Mouse (Mus musculus) monocyte, adult 5-6 weeks (primary cell): ENCODE results near the gene Igsf6. TPM values are rescaled to one million over a fixed set of nuclear protein-coding genes. Genes with fewer than 3 reads are reported as not detected.

Experiments
- ATAC-seq: fragments of 153-309, 156-312 bp; replicated peaks from 2 replicates; pipeline ENCODE4 v1.8.0; 2017; ENCODE audit warnings: mild to moderate bottlenecking; ENCODE audit not compliant: low TSS enrichment, insufficient number of reproducible peaks, severe bottlenecking, poor library complexity, low FRiP score
- total RNA-seq: library from RNA; stranded (forward); fragments of 200-1000, 200-491, 200-594 nt; gene quantifications from 3 replicates; pipeline ENCODE4 v1.2.3, GENCODE M21; 2017

Gene Igsf6
- total RNA-seq, 1 experiment from 2014 or later, result 446 TPM

DNA sequence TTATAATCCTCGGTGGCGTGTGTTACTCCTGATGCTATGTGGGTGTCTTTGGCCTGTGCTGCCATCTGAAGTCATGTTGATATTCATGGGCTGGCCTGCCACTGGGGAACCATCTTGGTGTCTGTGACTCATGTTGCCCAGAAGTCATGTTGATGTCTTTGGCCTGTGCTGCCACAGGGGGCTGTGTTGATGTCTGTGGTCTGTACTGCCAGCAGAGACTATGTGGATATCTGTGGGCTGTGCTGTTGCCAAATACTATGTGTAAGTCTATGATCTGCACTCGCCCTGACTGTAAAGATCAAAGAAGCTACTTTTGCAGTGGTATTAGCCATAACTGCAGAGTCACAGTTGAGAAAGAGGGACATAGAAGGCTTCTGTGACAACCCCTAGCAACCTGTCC, 55.6 kb downstream of the Igsf6 start:
- no peak for ATAC-seq

- ATAC-seq, result no peak
These were observed 59.9 kb downstream of the Igsf6 start for GRCm38 (mm10) chr7:121014486-121014885.

Other genes with a start within 250 kb of the Igsf6 start
- 33.4 to 56.9 TPM (median 45.7 TPM) in 3 replicates for gene Eef2k, start 231.7 kb downstream of the Igsf6 start, total RNA-seq
- 12.7 to 15.4 TPM (median 14.8 TPM) in 3 replicates for gene Polr3e, start 156.8 kb downstream of the Igsf6 start, total RNA-seq
- 5.9 to 17.3 TPM (median 17.3 TPM) in 3 replicates for gene Cdr2, start 92.3 kb downstream of the Igsf6 start, total RNA-seq
- not detected in 3 replicates for gene Mfsd13b, start 92.1 kb downstream of the Igsf6 start, total RNA-seq
- gene Mettl9, start 40.1 kb downstream of the Igsf6 start, total RNA-seq, result 45.0 to 54.5 TPM (median 52.3 TPM) in 3 replicates
- 0.29 TPM in 1 of 3 replicates, not detected in the others for gene Otoa, start 7.1 kb upstream of the Igsf6 start, total RNA-seq